Mouse (Mus musculus) liver, embryonic 16.5 days (tissue): Measurements from ENCODE around the gene Dvl1. TPM values are rescaled to one million over a fixed set of nuclear protein-coding genes. Genes with fewer than 3 reads are reported as not detected.

ENCODE experiments used
- ATAC-seq: fragments of 200-750 bp; cut with Nextera tagmentation; 2 replicates; pipeline ENCODE4 v1.8.0; 2017; ENCODE audit warnings: low read depth, mild to moderate bottlenecking, moderate number of reproducible peaks, moderate library complexity
- H3K27ac ChIP-seq: fragments of 300-500 bp; sonication (generic); 2 replicates; pipeline ENCODE4 v1.5.1; 2014; ENCODE audit warnings: mild to moderate bottlenecking, low read length
- H3K27me3 ChIP-seq: fragments of 300-500 bp; sonication (generic); 2 replicates; pipeline ENCODE4 v1.6.1; 2014; ENCODE audit warnings: low read depth, low read length, mixed read lengths; ENCODE audit not compliant: control insufficient read depth, insufficient read depth
- H3K36me3 ChIP-seq: fragments of 300-500 bp; sonication (generic); 2 replicates; pipeline ENCODE4 v1.6.1; 2014; ENCODE audit warnings: mild to moderate bottlenecking; ENCODE audit not compliant: control insufficient read depth, insufficient read depth
- H3K4me1 ChIP-seq: fragments of 300-500 bp; sonication (generic); 2 replicates; pipeline ENCODE4 v1.6.1; 2014; ENCODE audit warnings: low read depth, low read length, mixed read lengths; ENCODE audit not compliant: control insufficient read depth
- H3K4me2 ChIP-seq: fragments of 300-500 bp; sonication (generic); 2 replicates; pipeline ENCODE4 v1.6.1; 2014; ENCODE audit warnings: low read depth, low read length, mixed read lengths
- H3K4me3 ChIP-seq: fragments of 300-500 bp; sonication (generic); 2 replicates; pipeline ENCODE4 v1.5.1; 2014; ENCODE audit warnings: low read depth, mild to moderate bottlenecking, low read length
- H3K9ac ChIP-seq: fragments of 300-500 bp; sonication (generic); 2 replicates; pipeline ENCODE4 v1.6.1; 2014; ENCODE audit warnings: low read depth, low read length
- H3K9me3 ChIP-seq: fragments of 300-500 bp; sonication (generic); replicated peaks from 2 replicates; pipeline ENCODE4 v1.6.1; 2016; ENCODE audit warnings: low read length; ENCODE audit not compliant: control insufficient read depth
- WGBS: fragments of 180-500 bp; shearing (Covaris S2); extraction: QIAGEN DNeasy Blood & Tissue Kit; methylation state at CpG from one replicate; pipeline ENCODE4 v1.1.7; 2014; ENCODE audit not compliant: insufficient replicate concordance; 5-methylcytosine and 5-hydroxymethylcytosine counted together
- polyA plus RNA-seq: library from polyadenylated mRNA; unstranded; fragments of >200 nt; fragmentation: Nextera tagmentation; extraction: Ambion mirVana; gene quantifications from 2 replicates; pipeline ENCODE4 v1.2.1, GENCODE M21; 2015

Dvl1 gene
- polyA plus RNA-seq, 1 experiment from 2014 or later, result 1.9 TPM

DNA sequence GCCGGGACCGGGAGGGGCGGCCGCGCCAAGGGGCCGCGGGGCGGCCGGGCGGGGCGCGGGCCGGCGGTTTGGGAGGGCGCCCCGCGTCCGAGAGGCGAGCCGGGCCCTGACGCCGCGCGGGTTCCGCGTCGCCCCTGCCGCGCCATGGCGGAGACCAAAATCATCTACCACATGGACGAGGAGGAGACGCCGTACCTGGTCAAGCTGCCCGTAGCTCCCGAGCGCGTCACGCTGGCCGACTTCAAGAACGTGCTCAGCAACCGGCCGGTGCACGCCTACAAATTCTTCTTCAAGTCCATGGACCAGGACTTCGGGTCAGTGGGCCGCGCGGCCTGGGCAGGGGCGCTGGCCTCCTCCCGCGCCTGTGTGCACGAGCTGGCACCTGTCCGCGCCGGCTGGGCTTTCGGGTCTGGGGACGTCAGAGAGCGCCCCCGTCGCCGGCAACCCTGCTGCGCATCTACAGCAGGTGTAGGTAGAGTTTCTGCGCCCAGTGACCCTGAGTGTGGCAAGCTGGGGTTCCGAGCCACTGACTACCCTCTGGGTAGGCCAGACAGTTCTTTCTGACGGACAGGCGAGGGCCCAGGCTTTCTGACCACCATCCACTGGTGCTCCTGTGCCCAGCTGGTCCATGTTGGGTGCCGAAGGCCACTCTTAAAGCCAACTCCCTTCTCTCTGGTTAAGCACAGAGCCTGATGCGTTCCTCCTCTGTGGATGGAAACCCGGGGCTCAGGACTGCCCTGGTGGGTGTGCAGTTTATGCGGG lies 570 bp downstream of the Dvl1 start:
- H3K4me2 ChIP-seq, result peak overlapping the region; percentile 98
- ATAC-seq, result peak; percentile 63
- H3K36me3 ChIP-seq, result no peaks in the 10 kb centered on the region
- peak overlapping the region; percentile 95 for H3K9ac ChIP-seq
- whole genome bisulfite sequencing, result 1% methylated on average over 68 of the region's 69 CpGs
- H3K4me3 ChIP-seq, result peak overlapping the region; percentile 87
- no peaks in the 10 kb centered on the region for H3K9me3 ChIP-seq
- H3K4me1 ChIP-seq, result peaks cover 33% of the 10 kb centered on the region
- peaks cover 3% of the 10 kb centered on the region for H3K27me3 ChIP-seq
- H3K27ac ChIP-seq, result peak overlapping the region; percentile 79

DNA sequence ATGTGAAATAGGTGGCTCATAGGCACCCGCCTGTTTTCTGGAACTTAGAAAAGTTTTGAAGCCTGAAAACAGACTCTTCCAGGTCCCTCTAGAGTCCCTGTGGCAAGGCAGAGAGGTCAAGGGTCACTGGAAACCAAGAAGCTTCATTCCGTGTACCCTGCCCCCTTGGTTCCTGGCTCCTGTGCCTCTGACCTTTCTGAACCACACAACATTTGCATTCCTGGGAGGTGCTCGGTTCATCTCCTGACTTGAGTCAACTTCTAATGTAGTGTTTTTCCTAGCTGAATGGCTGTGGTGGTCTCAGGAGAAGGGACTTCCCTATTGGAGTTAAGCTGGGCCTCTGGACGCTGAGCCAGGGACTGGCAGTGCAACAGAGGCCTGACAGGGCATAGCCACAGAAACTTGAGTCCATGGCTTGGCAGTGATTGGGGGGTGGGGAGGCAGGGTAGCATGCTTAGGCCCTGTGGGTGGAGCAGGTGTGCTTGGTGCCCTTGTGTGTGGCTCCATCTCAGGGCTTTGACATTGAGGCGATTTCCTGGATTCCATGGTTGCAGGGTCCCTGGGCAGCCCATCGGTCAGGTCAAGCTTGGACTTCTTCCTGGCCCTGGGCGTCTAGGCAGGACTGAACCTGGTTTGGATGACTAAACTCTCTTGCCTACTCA lies 1.4 kb downstream of the Dvl1 start:
- Histone ChIP-seq H3K27ac (no peak overlapping the region), H3K4me3 (peak overlapping the region; percentile 87), H3K4me1 (peaks cover 33% of the 10 kb centered on the region), H3K4me2 (peak overlapping the region; percentile 98), H3K36me3 (no peaks in the 10 kb centered on the region), H3K27me3 (no peaks in the 10 kb centered on the region), H3K9ac (peak overlapping the region; percentile 95), H3K9me3 (no peaks in the 10 kb centered on the region)
- no peak for ATAC-seq
- WGBS, result 49% methylated on average over 7 of the region's 7 CpGs

DNA sequence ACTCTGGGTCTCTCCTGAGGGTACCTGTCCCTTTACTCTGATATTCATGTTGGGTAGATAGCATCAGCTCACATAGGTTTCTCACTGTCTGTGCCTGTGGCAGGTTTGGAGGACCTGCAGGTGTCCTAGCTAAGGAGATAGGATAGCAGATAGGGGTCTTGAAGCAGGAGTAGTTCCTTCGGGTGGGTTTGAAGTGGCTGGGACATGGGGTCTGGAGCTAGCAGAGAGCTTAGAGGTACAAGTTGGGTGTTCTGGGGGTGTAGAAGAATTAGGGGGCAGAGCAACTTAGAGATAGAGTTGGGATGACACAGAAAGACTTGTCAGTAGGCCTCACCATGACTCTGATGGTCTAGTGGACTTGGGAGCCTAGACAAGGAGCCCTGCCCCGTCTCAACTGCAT lies 2.2 kb downstream of the Dvl1 start:
- H3K9me3 ChIP-seq, result no peaks in the 10 kb centered on the region
- 68% methylated on average over 2 of the region's 2 CpGs for WGBS
- no peaks in the 10 kb centered on the region for H3K27me3 ChIP-seq
- peaks cover 33% of the 10 kb centered on the region for H3K4me1 ChIP-seq
- no peak overlapping the region for H3K4me3 ChIP-seq
- no peak overlapping the region for H3K27ac ChIP-seq
- H3K36me3 ChIP-seq, result no peaks in the 10 kb centered on the region
- peak overlapping the region; percentile 2 for H3K9ac ChIP-seq
- H3K4me2 ChIP-seq, result peak overlapping the region; percentile 98
- ATAC-seq, result no peak

DNA sequence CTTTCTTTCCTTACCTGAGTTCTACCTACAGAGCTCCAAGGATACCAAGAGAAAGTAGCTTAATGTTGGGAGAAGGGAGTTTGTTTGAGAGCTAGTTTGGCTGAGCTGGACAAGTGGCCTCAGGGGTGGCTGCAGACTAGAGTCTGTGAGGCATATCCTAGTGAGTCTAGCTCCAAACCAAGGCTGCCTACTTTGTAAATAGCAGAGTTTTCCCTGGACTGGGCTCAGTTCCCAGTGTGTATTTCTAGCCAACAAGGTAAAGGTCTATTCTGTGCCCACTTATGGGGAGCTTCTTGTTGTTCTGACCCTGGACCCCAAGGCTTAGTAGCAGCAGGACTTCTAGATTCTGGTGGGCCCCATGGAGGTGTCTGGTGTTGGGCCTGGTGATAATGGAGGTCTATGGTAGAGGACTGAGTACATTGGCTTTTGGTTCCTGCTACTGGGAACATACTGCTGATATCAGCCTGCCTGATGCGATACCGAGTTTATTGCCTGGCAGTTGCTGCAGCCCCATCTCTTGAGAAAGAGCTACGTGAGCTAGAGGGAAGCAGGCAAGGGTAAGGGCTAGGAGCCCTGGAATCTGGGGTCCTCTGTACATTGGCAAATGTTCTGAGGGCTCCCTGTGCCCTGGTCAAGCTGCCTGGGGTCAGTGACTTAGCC lies 2.7 kb downstream of the Dvl1 start:
- Histone ChIP-seq H3K27me3 (no peaks in the 10 kb centered on the region), H3K4me3 (no peak overlapping the region), H3K9ac (peak overlapping the region; percentile 2; the same call in 1 of the 2 replicates), H3K9me3 (no peaks in the 10 kb centered on the region), H3K4me1 (peaks cover 33% of the 10 kb centered on the region), H3K4me2 (no peak overlapping the region), H3K36me3 (peaks cover 3% of the 10 kb centered on the region; the same call in 1 of the 2 replicates), H3K27ac (no peak overlapping the region)
- no peak for ATAC-seq
- WGBS, result 54% methylated on average over 3 of the region's 3 CpGs

DNA sequence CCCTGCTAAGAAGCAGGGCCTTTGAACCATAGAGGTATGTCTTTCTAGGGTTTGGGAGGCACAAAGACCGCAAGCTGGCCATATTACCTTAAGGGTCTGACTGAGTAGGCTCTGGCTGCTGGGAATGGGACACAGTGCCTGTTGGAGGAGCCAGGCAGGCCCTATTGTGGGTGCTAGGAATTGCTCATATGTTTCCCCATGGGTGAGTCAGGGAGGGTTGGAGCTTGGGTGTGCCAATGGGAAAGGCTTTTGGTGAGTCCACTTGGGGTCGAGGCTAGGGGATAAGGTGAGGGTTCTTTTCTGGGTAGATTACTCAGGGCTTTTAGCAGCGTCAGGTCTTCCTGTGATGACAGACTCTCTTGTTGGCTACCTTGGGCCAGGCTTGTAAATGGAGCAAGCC lies 4.2 kb downstream of the Dvl1 start:
- Histone ChIP-seq H3K27ac (no peak overlapping the region), H3K27me3 (no peaks in the 10 kb centered on the region), H3K9ac (no peak overlapping the region), H3K4me3 (no peak overlapping the region), H3K4me1 (peaks cover 40% of the 10 kb centered on the region), H3K9me3 (no peaks in the 10 kb centered on the region), H3K36me3 (peaks cover 9% of the 10 kb centered on the region), H3K4me2 (no peak overlapping the region)
- WGBS, result 76% methylated on average over 3 of the region's 3 CpGs
- ATAC-seq, result no peak

DNA sequence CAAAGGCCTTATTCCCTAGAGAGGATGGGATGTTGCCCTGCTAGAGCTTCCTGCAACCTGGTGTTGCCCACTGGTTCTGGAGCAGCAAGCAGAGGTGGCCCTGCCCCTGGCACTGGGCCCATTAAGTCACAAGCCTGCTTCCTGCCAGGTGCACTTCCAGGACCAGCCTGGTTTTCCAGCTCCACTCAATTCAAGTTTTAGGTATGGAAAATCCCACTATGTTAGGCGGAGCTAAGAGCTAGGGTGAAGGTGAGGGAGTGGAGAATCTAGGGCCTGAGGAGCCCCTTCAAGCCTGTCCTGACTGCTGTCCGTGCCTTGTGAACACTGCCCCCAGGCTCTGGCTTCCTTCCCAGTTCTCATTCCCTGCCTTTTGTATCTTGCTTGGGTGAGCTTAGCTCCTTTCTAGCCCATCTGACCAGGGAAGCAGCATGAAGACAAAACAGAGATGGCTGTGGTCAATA lies 4.8 kb downstream of the Dvl1 start:
- WGBS, result 61% methylated on average over 2 of the region's 2 CpGs
- Histone ChIP-seq H3K36me3 (peaks cover 9% of the 10 kb centered on the region), H3K9ac (no peak overlapping the region), H3K27me3 (no peaks in the 10 kb centered on the region), H3K9me3 (no peaks in the 10 kb centered on the region), H3K27ac (no peak overlapping the region), H3K4me2 (no peak overlapping the region), H3K4me1 (peaks cover 39% of the 10 kb centered on the region), H3K4me3 (no peak overlapping the region)
- ATAC-seq, result no peak

DNA sequence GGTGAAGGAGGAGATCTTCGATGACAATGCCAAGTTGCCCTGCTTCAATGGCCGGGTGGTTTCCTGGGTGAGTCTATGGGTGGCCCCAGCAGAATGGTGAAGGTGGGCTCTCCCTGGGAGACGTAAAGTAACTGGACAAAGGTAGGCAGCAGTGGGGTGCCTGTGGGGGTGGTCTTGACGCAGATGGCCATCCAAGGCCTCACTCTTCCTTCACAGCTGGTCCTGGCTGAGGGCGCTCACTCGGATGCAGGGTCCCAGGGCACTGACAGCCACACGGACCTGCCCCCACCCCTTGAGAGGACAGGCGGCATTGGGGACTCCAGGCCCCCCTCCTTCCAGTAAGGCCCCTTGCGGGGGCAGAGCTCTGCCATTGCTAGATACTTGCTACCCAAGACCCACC lies 6.2 kb downstream of the Dvl1 start:
- no peaks in the 10 kb centered on the region for H3K27me3 ChIP-seq
- H3K9me3 ChIP-seq, result no peaks in the 10 kb centered on the region
- no peak overlapping the region for H3K9ac ChIP-seq
- H3K36me3 ChIP-seq, result peaks cover 14% of the 10 kb centered on the region
- H3K4me3 ChIP-seq, result no peak overlapping the region
- ATAC-seq, result no peak
- H3K27ac ChIP-seq, result no peak overlapping the region
- 87% methylated on average over 9 of the region's 9 CpGs for WGBS
- no peak overlapping the region for H3K4me2 ChIP-seq
- peaks cover 32% of the 10 kb centered on the region for H3K4me1 ChIP-seq

DNA sequence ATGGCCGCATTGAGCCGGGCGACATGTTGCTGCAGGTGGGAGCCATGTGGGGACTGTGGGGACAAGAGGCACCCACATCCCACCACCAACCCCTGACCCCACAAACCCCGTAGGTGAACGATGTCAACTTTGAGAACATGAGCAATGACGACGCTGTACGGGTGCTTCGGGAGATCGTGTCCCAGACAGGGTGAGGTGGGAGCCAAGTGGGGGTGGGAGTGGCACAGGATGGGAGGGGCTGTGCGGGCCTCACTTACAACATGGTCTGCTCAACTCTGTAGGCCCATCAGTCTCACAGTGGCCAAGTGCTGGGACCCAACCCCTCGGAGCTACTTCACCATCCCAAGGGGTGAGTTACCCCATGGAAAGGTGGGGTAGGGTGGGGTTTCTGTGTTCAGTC lies 7.8 kb downstream of the Dvl1 start:
- peaks cover 14% of the 10 kb centered on the region for H3K36me3 ChIP-seq
- H3K4me3 ChIP-seq, result no peak overlapping the region
- H3K4me2 ChIP-seq, result no peak overlapping the region
- H3K9me3 ChIP-seq, result no peaks in the 10 kb centered on the region
- no peak overlapping the region for H3K27ac ChIP-seq
- ATAC-seq, result no peak
- 86% methylated on average over 12 of the region's 12 CpGs for WGBS
- H3K27me3 ChIP-seq, result no peaks in the 10 kb centered on the region
- peaks cover 16% of the 10 kb centered on the region for H3K4me1 ChIP-seq
- no peak overlapping the region for H3K9ac ChIP-seq

DNA sequence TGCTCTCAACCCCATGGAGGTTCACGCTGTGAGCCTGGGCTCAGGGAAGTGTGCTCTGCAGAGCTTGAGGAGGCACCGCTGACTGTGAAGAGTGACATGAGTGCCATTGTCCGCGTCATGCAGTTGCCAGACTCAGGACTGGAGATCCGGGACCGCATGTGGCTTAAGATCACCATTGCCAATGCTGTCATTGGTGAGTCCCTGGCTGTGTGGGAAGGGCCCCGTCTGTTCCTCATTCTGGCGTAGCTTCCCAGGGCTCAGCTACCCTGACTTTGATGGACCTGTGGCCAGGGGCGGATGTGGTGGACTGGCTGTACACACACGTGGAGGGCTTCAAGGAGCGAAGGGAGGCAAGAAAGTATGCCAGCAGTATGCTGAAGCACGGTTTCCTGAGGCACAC lies 8.9 kb downstream of the Dvl1 start:
- WGBS, result 80% methylated on average over 12 of the region's 12 CpGs
- Histone ChIP-seq H3K27ac (no peak overlapping the region), H3K36me3 (peaks cover 14% of the 10 kb centered on the region), H3K4me3 (no peak overlapping the region), H3K9ac (no peak overlapping the region), H3K27me3 (no peaks in the 10 kb centered on the region), H3K4me2 (no peak overlapping the region), H3K4me1 (peaks cover 13% of the 10 kb centered on the region), H3K9me3 (no peaks in the 10 kb centered on the region)
- ATAC-seq, result no peak
